Mouse (Mus musculus): ENCODE measurements at regions not wholly inside any gene's neighbourhood (a gene's known extent, or its start where the extent isn't known, plus 50 kb on each side); places are given as distances from the start of the nearest gene placed in this dataset.

- DNase-seq: no peak
Measured at GRCm38 (mm10) chr1:138343451-138343850, 69.9 kb downstream of the Atp6v1g3 start.

- DNase-seq: no peak
Measured at GRCm38 (mm10) chr1:138344920-138345319, 71.4 kb downstream of the Atp6v1g3 start.

DNA sequence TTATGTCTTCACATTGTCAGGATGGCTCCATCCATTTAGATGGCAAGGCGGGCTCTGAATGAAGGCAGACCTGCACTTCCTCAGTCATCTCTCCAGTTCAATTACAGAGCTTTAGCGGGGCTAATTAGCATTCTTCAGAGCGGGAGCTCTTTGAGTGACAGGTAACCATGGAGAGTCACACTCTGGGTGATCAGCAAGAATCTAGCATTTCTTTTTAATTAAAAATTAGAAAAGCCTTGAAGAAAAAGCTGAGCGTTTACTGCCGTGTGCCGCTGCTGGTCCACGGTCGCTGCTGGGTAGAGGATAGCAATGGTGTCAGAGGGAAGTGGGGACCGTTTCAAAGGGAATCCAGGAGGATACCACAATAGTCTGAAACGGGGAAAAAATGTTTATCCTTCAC lies 72.5 kb downstream of the Atp6v1g3 start:
- DNase-seq: no peak

- DNase-seq: no peak
Measured at GRCm38 (mm10) chr1:138346904-138347303, 73.4 kb downstream of the Atp6v1g3 start.

DNA sequence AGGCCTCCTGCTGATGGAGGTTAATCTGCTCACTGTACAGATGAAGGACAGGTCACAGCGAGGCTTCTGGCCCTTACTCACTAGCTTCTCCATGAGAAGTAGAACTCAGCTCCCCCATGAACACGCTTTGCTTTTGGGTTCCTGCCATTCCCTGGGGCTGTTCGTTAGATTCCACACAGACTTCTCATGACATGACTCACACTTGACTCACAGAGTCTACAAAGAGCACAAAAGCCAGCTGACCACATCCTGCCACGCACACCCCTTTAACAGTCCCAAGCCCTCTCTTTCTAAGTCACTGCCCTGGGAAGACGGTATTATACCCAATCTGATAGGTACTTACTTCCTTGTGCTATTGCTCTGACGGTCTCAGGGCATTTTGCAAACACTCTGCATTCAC lies 74.9 kb downstream of the Atp6v1g3 start:
- DNase-seq: peak; percentile 52

GRCm38 (mm10) chr1:138349099-138349498 lies 75.6 kb downstream of the Atp6v1g3 start:
- no peak for DNase-seq

DNA sequence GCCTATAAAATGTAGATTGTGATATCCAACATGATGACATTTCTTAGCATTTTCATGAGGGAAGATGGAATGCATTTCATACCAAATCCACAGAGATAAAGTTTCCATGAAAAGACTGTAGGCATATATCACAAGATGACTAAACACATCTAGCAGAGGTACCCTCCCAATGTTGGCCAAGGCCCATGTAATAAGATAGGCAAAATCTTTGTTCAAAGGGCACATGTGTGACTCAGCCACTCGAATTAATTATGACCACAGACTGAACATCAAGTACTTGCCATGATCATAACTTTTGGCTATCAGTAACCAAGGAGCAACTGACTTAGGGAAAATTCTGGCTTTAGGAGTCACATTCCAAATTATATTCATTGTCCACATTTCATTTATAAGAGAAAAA lies 82.9 kb downstream of the Atp6v1g3 start:
- no peak for DNase-seq

DNA sequence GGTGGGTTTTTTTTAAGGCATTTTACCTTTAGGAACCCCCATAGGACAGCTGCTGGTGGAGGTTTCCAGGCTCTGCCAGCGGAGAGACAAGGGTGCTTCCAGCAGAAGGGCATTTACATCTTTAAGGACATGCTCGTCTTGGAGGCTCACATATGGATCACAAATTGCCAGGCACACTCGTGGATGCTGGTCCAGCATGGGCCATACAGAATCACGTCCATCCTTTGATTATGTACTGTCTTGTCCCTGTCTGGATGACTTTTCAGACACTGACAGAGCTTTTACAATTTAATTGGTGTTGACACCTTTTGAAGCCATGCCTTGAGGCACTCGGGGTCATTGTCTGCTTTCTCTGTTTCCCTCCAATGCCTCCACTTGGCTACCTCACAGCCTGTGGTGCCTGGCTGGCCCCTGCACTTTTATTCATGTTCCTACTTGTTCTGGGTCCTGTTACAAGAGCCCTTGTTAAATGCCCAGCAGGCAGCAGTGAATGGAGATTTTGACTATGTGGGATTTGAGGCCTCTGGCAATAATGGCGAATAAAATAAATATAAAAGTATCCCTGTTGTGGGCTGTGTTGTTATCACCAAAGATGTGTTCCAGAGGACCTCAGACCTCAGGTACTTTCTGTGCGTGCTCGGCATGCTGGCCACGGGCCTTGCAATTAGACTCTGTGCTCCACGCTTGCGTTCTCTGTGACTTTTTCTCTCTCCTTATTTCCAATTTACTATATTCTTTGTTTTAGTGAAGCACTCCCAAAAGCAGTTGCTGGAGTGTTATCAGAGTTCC lies 89.3 kb downstream of the Atp6v1g3 start:
- no peak for DNase-seq

- no peak for DNase-seq
Measured at GRCm38 (mm10) chr1:138369953-138370482, 96.5 kb downstream of the Atp6v1g3 start.

DNA sequence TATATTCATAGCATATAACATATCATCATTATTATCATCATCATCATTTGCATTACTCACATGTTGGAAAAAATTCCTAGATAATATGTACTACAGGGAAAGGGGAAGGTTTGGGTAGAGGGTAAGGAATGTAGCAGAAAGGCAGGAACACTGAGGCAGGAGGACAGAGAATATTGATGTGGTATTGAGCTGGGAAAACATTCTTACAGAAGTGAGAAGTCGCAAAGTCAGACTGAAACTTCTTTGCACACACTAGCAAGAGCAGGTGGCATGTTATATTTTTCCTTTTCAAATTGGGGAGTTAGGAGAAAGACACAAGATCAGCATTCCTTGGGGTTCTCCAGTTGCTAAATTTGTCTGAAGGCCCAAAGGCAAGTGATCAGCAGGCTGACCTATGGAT lies 97.9 kb downstream of the Atp6v1g3 start:
- DNase-seq: no peak

DNA sequence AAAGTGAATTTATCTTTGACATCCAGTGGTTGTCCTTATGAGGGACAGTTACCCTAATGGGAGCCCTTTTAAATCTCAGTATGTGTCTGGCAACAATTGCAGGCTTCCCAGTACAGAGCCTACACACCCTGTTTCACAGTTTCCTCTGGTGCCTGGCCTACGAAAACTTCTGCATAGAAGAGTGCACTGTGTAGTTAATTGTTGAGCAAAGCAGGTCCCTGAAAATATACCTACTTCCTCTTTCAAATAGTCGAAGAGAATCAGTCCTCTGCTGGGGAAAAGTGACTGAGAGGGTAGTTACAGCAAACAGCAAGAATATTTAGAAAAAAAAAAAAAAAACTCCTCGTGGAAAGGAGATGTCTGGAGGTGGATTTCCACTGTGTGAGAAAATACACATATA lies 110.6 kb downstream of the Atp6v1g3 start:
- DNase-seq: no peak

DNA sequence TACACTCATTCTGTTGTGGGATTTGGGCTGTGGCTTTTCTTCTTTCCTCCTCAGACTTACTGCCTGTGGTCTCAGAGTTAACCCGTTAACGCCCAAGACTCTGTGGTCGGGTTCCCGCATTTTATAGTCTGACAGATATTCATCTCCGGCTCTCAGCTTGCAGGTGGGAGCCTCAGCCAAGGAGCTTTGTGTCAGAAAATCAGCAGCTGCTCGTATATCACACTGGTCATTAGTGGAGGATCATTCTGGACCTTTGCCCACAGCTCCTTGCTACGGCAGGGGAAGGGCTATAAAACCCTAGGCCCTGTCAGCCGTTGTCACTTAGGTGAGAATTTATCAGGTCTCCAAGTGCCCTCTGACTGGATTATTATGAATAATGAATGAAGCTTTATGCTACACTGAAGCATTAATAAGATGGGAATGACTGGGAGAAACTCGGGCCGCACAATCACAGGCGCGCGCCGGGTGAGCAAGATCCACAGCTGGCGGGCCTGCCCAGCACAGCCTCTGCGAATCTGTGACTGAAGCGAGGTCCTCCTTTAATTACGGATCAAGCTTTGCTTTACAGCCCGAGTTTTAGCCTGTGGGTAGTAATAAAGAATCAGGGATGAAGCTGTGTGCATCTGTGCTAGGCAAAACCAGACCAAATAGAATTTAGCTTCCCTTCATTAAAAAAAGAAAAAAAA lies 111.8 kb downstream of the Atp6v1g3 start:
- DNase-seq: no peak

DNA sequence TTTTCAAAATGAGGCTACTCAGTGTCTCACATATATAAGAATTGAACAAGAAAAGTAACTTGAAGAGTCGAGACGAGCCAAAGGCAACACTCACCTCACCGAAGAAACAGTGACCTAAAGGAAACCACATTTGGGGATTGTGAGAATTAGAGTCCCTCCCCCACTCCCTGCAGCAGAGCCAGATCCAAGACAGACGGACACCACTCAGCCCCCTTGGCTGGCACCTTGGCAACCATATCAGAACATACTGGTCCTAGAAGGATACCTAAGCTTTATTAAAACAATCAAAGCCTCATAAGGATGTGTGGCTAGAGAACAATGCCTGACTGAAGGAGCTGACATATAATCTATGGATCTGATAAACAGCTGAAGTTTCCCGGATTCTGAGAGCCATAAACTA lies 112.5 kb downstream of the Atp6v1g3 start:
- no peak for DNase-seq

GRCm38 (mm10) chr1:138388634-138389033 lies 115.1 kb downstream of the Atp6v1g3 start:
- DNase-seq: no peak

- DNase-seq: no peak
Measured at GRCm38 (mm10) chr1:138389676-138390075, 116.1 kb downstream of the Atp6v1g3 start.

GRCm38 (mm10) chr1:138418610-138419009 lies 145.1 kb downstream of the Atp6v1g3 start:
- DNase-seq: no peak

DNA sequence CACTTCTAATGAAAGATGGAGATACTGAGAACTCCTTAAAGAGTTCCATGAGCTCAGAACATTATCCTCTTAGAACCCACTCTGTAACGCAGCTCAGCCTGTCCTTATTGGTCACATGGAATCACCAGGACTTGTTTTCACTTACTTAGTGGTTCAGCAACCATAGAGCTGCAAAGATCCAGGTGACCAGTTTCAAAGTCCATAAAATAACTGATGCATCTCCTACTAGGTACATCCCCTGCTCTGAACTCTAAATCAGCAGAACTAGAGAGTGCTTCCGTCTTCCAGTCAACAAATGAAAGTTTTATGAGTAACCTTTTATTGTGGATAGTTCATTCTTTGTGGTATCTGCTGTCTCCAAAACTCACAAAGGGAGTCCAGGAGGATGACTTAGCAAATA lies 153.9 kb downstream of the Atp6v1g3 start:
- no peak for DNase-seq

Data from adrenal gland, adult 8-10 months (tissue).